Mouse (Mus musculus) telencephalon, adult 2 months (tissue): ENCODE data around the gene Notch2.
"Not testable (repeated sequence)": the region's sequence is repeated elsewhere in the genome, so short reads cannot be mapped to it uniquely, and the experiment has no call there.

ENCODE experiments used
- DNase-seq: peaks from one replicate; pipeline ENCODE4 v3.0.0-alpha.2; 2011; ENCODE audit warnings: low read depth, low spot score

Gene Notch2

DNA sequence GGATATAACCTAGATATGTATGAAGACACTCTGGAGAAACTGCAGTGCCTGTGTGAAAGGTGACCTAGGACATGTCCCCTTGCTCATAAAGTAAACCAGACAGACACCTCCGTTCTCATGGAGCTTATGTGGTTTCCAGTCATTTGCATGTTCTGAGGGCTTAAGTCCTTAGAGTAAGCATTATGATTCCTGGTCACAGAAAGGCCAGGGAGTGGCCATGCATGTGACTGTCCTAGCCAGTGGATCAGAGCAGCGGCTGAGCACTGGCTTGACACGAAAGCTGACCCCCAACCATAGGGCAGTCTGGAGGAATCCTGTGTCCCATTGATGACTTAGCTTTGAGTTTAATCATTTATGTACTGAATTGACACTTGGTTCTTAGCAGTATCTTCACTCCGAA, 14.7 kb downstream of the Notch2 start:
- no peak for DNase-seq

DNA sequence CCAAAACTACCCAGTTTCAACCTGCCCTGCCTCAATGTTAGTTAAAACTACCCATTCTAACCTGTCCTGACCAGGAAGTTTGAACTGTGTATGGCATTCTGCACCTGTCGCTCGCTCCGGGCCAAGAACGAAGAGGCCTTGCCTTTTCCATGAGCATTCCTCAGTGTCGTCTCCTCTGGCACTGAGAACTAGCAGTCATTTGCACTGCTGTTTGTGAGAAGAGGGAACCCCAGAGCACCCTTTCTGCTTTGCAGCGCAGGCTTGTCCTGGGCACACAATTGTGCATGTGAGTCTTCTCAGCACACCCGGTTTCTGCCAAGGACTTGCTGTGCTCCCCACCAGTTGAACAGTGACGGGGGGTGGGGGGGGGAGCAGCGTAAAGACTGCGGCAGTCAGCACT, 15.6 kb downstream of the Notch2 start:
- no peak for DNase-seq

DNA sequence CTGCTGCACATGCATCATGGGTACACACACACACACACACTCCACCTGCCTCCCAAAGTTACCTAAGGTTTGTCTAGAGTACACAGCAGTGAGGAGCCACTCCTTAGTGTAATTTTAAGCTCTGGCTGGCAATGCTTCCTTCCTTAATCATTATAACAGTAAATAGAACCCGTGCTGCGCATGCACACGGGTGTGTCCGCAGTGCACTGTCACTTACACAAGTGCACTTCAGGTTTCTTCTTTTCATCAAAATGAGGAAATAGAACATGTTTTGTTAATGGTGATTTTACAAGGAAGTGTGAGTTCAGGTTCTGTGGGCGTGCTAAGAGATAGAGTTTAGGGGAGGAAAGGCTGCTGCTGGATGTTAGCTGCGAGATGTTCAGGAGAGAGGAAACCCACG, 17.8 kb downstream of the Notch2 start:
- DNase-seq: no peak

DNA sequence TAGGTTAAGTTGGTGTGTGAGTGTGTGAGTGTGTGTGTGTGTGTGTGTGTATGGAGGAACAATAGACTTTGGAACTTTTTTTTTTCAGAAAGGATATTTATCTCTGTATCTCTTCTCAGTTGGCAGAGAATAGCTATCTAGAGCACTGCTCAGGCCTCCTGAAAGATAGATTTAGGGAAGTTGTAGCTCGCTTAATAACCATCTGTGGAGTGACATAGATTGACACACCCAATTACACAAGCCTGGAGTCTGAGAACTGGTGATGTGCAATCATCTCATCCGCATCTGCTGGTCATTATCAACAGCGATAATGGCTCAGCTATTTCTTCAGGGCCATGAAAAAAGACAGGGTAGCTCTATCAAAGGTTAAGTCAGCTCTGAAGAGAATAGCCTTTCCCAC, 18.9 kb downstream of the Notch2 start:
- DNase-seq: no peak

DNA sequence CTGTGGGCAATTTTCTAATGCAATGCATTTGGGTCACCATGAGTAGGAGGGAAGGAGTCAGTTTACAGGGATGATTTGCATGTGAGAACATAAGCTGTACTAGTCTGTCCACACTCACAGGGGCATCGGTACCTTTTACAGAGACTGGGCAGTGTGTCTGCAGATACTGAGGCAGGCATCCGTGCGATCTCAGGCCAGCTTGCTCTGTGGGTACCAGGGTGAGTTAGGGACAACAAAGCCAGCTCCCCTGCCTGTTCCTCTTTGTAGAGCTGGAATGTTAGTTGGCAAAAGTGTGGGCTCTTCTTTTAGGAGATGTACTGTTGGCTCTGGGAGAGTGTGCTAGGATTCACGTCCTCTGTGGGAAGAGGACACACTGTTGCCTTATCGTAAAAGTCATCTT, 19.6 kb downstream of the Notch2 start:
- no peak for DNase-seq

DNA sequence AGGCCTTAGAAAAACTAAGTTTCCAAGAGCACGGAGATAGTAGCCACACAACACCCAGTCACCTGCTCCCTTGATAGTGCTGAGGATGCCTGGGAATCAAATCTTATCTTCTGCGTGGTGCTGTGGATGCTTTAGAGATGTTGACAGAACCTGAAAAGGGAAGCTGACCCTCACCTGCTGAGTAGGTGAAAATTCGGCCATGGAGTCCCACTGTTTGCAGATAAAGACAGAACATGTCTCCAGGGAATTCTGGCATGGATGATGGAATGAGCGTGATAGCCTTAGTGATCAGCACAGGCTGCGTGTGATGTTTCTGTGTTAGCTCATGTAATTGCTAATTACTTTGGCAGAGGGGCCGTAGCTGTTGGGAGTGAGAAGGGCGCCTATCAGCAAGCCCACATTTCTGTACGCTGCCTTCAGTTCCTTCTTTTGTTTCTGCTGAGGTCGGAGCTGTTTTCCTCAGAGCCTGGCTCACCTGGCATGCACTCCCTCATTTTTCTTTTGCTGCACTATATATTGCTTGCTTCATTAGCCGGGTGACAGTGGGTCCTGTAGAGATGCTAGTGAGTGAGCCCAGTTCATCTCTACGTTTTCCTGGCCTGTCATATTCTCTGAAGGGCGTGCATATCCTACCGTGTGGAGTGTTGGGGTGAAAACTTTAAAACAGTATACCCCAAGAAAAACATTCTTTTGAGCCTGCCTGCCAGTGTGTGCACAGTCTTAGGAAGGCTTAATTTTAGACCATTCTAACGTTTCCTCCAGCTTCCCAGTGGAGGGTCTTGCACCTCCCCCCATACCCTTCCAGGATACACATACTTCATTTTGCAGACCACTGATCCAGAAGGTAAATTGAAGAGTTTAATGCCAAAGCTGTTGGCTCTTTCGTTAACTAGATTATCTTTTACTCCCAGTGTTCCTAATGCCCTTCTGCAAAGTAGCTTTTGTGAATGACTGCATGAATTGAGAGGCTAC, 21.6 kb downstream of the Notch2 start:
- DNase-seq: no peak

DNA sequence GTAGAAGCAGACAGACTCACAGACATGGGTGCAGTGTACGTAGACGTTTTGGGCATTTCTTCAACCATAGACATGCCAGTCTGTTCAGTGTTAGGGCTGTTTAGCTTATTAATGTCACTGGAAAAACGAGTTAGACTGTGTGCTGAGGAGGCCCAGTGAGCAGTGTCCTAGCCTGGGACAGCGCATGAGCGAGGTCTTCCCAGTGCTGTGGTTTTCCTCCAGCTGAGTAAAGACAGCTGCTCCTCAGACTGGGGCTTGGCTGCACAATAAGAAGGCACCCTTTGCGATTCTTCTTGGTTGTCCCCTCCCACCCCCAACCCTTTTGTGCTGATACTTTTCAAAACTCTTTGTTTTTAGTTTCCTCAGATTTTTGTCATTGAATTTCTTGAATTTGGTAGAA, 22.8 kb downstream of the Notch2 start:
- DNase-seq: no peak

DNA sequence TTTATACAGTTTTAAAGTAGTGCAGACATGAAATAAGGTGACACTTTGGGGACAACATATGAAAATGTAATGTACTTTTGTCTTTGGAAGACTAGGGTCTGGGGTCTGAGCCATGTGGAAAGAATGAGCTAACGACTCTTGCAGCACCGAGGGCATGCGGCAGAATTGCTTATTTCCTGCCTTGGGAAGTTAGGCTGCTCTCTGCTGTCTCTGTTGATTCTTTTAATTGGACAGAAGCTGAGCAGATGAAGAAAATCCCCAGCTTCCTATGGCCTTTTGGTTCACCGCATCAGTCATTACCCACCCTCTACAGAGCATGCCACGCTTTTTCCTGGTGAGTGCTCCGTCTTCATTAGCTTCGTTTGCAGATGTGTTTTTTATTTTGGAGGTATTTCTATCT, 23.8 kb downstream of the Notch2 start:
- no peak for DNase-seq

DNA sequence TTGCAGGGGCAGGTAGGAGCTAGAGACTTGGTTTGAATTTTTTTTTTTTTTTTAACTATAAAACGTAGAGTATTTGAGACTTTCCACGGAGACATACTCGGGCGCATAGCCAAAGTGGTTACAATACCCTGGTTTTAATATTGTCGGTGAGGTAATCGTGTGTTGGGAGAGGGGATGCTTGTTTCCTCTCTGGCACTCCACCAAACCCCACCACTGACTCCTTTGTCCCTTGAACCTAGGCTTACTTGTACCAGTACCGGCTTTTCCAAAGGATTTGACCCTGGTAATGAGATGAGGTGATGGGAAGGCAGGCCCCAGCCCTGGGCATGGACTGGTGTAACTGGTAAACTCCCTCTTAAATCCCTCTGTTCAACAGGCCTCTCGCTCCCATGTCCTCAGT, 25.3 kb downstream of the Notch2 start:
- DNase-seq: no peak

DNA sequence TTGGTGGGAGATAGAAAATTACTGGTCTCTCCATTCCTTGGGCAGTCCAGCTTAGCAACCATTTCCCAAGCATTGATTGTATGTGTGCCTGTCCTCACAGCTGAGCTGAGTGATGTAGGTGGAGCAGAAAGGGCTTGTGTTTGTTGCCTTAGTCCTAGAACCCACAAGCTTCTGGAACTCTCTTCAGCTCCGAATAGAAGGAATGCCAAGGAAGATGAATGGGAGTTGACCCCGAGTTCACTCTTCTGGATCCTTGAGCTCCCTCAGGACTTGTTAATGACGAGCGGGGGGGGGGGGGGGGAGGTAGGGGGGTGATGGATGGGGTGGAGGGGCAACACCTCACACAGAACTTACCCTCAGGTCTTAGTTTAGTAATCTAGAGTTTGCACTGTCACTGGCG, 25.9 kb downstream of the Notch2 start:
- DNase-seq: no peak

DNA sequence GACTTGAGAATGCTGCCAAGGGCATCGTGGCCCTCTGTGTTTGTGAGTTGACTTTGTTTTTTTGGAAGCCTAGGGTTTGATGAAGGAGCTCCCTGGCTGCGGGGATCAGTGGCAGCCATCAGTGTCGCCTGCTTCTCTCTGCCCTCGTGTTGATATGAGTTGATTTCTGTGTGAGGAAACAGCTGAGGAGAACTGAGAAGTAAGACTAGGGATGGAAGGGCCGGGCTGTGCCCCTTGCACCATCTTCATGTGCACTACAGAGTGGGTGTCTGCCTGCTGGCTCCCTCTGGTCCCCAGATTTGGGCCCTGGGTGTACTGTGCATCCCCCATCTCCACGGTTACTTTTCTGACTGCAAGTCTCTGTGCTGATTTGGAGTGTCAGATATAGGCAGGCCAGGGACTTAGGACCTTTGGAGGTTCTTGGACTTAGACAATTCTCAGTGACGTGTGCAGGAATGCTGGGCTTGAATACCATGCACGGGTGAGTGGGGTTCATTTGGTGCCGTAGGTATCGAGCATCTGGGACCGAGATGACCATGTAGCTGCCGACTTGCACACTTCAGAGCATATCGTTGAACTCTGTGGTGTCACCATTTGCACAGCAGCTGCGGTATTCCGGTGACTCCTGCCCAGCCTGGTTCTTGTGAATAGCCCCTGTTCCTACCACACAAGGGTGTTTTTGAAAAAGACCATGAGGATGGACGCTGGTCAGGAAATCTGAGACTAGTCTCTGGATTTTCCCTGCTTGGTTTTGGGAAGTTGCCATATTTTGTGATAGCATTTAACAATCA, 26.5 kb downstream of the Notch2 start:
- DNase-seq: no peak

DNA sequence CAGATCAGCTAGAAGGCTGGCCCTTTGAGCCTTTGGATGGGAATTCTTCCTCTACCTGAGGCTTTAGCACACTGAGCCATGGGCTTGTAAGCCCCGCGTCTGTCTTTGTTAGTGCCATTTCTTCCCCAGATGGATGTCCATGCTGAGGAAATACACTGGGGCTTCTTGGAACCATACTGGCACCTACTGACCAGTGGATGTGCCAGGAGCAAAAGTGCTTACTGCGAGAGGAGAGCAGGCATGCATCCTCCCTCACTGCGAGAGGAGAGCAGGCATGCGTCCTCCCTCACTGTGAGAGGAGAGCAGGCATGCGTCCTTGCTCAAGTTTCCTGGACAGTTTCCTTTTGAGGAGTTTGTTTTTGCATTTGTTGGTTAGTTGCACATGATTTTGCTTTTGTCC, 27.5 kb downstream of the Notch2 start:
- DNase-seq: no peak

DNA sequence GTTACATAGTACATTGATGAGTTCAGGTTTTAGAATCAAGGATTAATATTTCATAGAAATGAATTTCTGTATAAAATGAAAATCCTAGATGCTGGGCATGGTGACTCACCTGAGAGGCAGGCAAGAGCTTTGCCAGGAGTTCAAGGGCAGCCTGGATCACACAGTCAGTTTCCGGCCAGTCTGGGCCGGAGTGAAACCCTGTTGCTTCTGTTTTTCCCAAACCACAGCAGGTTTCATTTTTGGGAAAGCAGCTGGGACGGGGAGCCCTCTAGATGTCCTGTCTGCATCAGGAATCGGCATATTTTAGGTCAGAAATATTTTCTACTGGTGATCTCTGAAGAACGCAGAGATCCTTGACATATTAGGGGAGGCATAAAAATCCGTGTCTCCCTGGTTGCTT, 29.0 kb downstream of the Notch2 start:
- no peak for DNase-seq

DNA sequence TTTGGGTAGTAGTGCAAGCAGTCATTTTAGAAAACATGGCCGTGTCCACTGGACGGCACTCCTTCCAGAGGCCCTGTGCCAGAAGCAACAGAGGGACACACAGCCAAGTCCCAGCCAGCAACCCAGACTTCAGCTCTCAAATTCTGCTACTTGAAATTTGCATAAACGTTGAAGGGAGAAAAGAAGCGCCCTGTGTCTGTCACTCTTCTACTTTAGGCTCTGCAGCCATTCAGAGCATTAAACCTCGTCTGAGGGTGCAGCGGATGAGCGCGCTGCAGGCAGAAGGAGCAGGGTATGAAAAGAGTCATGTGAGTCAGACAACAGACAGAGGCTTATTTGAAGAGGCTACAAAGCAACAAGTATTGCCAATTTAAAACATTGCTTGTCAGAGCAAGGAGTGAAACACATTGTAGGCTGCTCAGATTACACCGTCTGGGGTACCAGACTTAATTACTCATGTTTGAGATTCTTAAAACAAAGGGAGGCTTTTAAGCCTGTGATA, 29.7 kb downstream of the Notch2 start:
- no peak for DNase-seq

DNA sequence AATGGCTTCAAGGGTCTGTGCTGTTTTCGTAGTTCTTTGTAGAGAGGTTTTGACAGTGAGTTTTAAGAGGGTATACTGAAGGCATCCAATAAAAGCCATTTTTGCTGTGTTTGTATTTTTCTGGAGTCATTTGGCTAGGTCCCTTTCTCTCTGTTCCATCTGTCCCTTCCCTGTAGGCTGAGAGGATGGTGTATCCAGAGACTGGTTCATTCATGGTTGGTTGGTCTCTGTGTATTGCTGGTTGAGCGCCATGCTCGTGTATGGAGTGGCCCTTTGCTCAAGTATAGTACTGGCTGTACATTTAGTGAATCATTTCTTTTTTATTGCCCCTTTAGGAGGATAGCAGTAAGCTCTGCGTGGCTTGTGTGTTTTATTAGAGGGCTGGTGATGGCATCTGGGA, 30.3 kb downstream of the Notch2 start:
- no peak for DNase-seq

DNA sequence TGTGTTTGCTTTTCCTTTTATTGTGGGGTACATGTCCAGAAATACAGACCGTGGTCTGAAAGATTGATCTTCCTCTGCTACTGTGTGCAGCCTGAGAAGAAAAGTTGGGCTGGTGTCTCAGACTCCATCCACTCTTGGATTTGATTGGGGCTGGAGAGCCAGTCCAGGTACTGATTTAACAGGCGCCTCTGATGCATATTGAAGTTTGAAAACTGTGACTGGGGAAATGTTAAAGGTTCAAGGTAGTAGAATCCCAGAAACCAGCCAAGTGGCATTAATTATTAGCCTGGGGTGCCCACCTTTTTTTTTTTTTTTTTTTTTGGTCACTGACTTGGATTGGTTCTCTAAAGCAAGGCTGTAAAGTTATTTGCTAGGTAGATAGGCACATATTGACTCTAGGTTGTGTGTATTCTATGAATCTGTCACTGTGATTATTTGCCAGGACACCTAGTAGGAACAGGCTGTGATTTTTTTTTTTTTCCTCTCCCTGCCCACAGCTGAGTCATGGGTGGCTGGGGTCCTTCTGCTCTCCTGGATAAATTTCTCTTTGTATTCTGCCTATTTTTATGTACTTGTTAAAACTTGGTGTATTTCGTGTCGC, 31.5 kb downstream of the Notch2 start:
- no peak for DNase-seq

DNA sequence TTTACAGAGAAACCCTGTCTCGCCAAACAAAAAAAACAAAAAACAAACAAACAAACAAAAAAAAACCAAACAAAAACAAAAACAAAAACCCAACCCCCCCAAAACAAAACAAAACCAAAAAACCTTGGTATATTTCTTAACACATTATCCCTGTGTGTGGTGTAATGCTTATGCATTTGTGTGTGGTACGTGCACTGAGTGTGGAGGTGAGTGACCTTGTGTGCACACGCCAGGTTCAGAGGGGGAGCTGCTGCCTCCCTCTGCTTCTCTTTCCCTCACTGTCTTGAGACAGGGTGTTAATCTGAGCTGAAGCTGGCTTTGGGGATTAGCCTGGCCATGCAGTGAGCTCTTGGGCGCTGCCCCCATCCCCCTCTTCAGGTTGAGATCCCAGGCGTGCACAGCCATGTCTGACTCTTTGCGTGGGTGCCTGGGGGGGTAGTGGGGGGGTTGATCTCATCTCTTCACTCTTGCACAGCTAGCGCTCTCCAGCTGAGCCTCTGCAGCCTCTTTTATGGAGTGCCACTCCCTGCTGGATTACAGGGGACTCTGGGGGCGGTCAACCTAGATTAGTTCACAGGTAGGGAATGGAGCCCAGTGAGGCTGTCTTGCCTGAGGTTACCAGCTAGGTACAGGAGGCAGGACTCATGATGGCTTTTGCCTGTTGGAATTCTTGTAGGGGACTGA, 32.3 kb downstream of the Notch2 start:
- no peak for DNase-seq

DNA sequence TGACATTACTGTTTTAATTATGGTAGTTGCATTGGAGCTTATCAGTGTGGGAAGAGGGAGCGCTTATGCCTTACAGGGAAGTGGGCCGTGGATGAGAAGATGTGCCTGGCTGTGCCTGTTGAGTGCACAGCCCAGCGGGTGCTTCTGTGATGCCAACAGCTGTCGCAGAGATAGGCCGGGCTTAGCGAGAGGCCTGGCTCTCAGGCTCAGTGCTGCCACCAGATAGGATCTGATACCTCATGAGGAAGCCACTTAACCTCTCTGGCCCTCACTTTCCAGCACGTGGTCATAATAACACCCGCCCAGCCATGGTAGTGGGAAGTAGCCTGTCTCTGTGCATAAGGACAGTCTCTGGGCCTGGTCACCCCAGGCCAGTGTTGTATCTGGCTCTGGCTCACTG, 33.0 kb downstream of the Notch2 start:
- DNase-seq: no peak

DNA sequence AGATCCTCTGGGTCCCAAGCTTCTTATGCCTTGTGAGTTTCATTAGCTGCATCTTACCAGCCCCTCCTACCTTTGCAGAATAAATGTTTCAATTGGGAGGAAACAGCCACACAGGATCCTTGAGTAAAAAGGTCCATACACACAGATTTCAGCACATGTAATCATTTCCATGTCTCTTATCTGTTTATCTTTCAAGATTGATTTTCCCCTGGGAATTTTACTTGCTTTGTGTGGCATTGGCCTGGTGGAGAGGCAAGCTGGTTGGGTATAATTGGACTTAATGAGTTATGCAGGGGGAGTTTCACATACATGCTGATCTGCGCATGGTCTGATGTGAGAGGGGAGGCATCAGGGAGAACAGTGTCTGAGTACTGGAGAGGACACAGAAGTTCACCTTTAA, 36.3 kb downstream of the Notch2 start:
- no peak for DNase-seq

DNA sequence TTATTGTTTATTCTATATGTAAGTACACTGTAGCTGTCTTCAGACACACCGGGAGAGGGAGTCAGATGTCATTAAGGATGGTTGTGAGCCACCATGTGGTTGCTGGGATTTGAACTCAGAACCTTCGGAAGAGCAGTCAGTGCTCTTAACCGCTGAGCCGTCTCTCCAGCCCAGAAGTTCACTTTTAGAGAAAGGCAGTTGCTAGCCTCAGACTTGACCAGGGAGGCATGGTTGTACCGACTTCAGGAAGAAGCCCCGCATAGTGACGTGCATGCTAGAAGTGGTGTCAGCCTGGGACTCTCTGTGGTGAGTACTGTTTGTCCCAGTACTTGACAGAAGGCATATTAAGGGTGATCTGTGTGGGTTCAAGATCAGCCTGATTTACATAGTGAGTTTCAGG, 36.8 kb downstream of the Notch2 start:
- not testable (repeated sequence) for DNase-seq

DNA sequence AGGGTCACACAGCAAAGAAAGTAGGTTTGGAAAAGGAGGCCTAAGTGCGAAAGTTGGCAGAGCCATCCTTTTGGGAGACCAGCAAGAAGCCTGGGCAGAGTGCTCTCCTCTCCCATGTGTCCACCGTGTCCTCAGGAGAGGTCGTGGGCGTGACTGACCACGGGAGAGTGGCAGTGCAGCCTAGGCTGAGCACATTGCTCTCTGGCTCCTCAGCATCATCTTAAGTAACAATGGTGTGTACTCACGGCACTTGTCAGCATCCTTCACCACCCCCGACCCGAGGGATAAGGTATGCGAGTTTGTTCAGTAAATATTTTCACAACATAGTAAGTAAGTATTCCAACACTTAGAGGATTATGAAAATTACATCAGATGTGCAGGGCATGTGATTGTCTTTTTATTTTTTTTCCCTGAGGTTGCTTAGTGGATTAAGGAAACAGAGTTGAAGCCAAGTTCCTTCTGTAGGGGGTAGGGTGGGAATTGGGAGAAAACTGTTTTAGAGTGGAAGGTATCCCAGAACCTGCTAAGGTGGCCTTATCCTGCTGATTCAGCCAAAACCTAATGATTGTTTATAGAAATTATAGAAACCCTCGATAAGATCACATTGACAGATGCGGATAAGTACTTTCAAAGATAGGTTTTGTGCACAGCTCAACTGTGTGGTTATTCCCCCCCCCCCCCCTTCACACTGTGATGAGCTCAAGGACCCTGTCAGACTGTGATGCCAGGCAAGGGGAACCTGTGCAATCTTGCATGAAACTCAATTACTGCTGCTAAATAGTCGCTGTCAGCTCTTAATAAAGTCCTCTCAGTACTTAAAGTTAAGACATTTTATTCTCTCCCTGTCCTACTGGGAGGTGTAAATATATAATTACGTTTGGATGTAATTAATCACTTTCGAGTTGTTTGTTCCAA, 37.4 kb downstream of the Notch2 start:
- DNase-seq: no peak
